In genomic region chr3:61001852-61002586, GRCm38 (mm10) we compare ENCODE assay signal across 8 mouse cellular contexts. TPM values are rescaled to one million over a fixed set of nuclear protein-coding genes. Genes with fewer than 3 reads are reported as not detected.
DNase-seq lines count a peak whose midpoint lies in the region; ATAC-seq and TF ChIP-seq lines count a peak whose summit lies in the region.

No protein-coding gene starts in this region.

- peak overlapping the region; percentile 95 for H3K4me2 ChIP-seq in forebrain, postnatal 0 days (ENCODE audit: low read depth)
- H3K4me2 ChIP-seq in liver, embryonic 14.5 days (ENCODE audit: low read depth): peak overlapping the region; percentile 78

- no peak overlapping the region for H3K27ac ChIP-seq in forebrain, postnatal 0 days (ENCODE audit: low read depth, low read length)
- H3K27ac ChIP-seq in liver, embryonic 14.5 days: no peak overlapping the region

- WGBS in forebrain, postnatal 0 days: 2% methylated on average over 20 of the region's 20 CpGs
- WGBS in liver, embryonic 14.5 days (ENCODE audit: insufficient replicate concordance): 3% methylated on average over 20 of the region's 20 CpGs

- no peak for TF ChIP-seq CTCF in forebrain, postnatal 0 days (IDR thresholded peaks at IDR 0.05; ENCODE audit: low read depth)
- TF ChIP-seq CTCF in liver, embryonic 14.5 days (IDR thresholded peaks at IDR 0.05; ENCODE audit: low read depth): no peak

- H3K4me3 ChIP-seq in forebrain, postnatal 0 days (ENCODE audit: low read depth, low read length): peak overlapping the region; percentile 72
- H3K4me3 ChIP-seq in liver, embryonic 14.5 days (ENCODE audit: insufficient read depth in 1 of 2, low read depth in 2 of 2, low read length in 2 of 2): peak overlapping the region; percentile 70 to 73

- no peaks in the 10 kb centered on the region for H3K36me3 ChIP-seq in forebrain, postnatal 0 days (ENCODE audit: insufficient read depth)
- no peaks in the 10 kb centered on the region for H3K36me3 ChIP-seq in liver, embryonic 14.5 days (replicated peaks; ENCODE audit: control insufficient read depth, insufficient read depth, low read depth)

- H3K9me3 ChIP-seq in forebrain, postnatal 0 days (ENCODE audit: low read length): no peaks in the 10 kb centered on the region
- H3K9me3 ChIP-seq in liver, embryonic 14.5 days (ENCODE audit: control insufficient read depth, low read length): no peaks in the 10 kb centered on the region

- no peaks in the 10 kb centered on the region; the same call in 1 of the 2 replicates for H3K27me3 ChIP-seq in forebrain, postnatal 0 days (ENCODE audit: insufficient read depth, low read length)
- H3K27me3 ChIP-seq in liver, embryonic 14.5 days (ENCODE audit: control insufficient read depth, insufficient read depth, low read length): peaks cover 9% of the 10 kb centered on the region

- intact Hi-C loops in gastrocnemius, postnatal 36 days (cut with DNase I): no loop called here

- H3K9ac ChIP-seq in forebrain, postnatal 0 days: peak overlapping the region; percentile 55
- peak overlapping the region; percentile 56 for H3K9ac ChIP-seq in liver, embryonic 14.5 days (replicated peaks)

- peak; percentile 54 for ATAC-seq in forebrain, postnatal 0 days
- peak; percentile 61 for ATAC-seq in liver, embryonic 14.5 days (ENCODE audit: insufficient read depth)

- peak; percentile 4 for DNase-seq in layer of hippocampus, adult 11-12 months (ENCODE audit: low spot score)
- no peak for DNase-seq in layer of hippocampus, postnatal 36 days
- DNase-seq in brain, adult 2 months (ENCODE audit: low read depth, low spot score): peak; percentile 13
- peak; percentile 16 for DNase-seq in forebrain, postnatal 0 days
- DNase-seq in liver, embryonic 14.5 days (ENCODE audit: low read depth in 3 of 3, low spot score in 3 of 3): peak; percentile 7 to 12 (median 11)
- DNase-seq in thymus, postnatal 0 days (ENCODE audit: low spot score): peak; percentile 7
- no peak for DNase-seq in gastrocnemius, postnatal 10 days
- no peak for DNase-seq in gastrocnemius, postnatal 36 days

- H3K4me1 ChIP-seq in forebrain, postnatal 0 days (ENCODE audit: insufficient read depth): no peaks in the 10 kb centered on the region
- peaks cover 2 to 4% of the 10 kb centered on the region in 2 experiments; a peak in 3 of 4 replicates for H3K4me1 ChIP-seq in liver, embryonic 14.5 days (replicated peaks; ENCODE audit: control insufficient read depth in 2 of 2, insufficient read depth in 2 of 2, low read length in 1 of 2)

- TF ChIP-seq EP300 in liver, embryonic 14.5 days (IDR thresholded peaks at IDR 0.05; ENCODE audit: low read depth): no peak

RNA-seq across cellular contexts. Expression of gene P2ry1, which starts 0.6 kb away (rescaled TPM):
- 1 to 10 TPM; 2.7 TPM for total RNA-seq in layer of hippocampus, postnatal 36 days (2021)
- 9.9 and 10.0 TPM in 2 replicates for total RNA-seq in forebrain, postnatal 0 days (2014; rRNA removed)
- 2.1 and 6.1 TPM in 2 replicates for polyA plus RNA-seq in forebrain, postnatal 0 days (2015; fragmentation: Nextera tagmentation; extraction: Ambion mirVana)
- polyA plus RNA-seq in liver, embryonic 14.5 days (2012; rRNA removed): 3.1 TPM in 2 replicates
- 3.4 and 3.5 TPM in 2 replicates for polyA plus RNA-seq in liver, embryonic 14.5 days (2014; fragmentation: Nextera tagmentation; extraction: Ambion mirVana)
- 0.51 and 0.61 TPM in 2 replicates for polyA plus RNA-seq in thymus, postnatal 0 days (2015; fragmentation: Nextera tagmentation; extraction: Ambion mirVana)
- 1 to 10 TPM; 9.3 to 9.6 TPM for total RNA-seq in gastrocnemius, postnatal 10 days (2021)
- 10 to 100 TPM; 11.3 to 12.5 TPM for total RNA-seq in gastrocnemius, postnatal 36 days (2021)

Comparison
In these comparisons a context has a peak if more than half of its experiments do, and no peak if none do; other contexts are left out.
1. DNase-seq: peak in layer of hippocampus, adult 11-12 months (single experiment), brain, adult 2 months (single experiment), forebrain, postnatal 0 days (single experiment), liver, embryonic 14.5 days (3 of 3) and thymus, postnatal 0 days (single experiment); none in layer of hippocampus, postnatal 36 days (0 of 2), gastrocnemius, postnatal 10 days (single experiment) and gastrocnemius, postnatal 36 days (0 of 2).